In the genomic region with DNA sequence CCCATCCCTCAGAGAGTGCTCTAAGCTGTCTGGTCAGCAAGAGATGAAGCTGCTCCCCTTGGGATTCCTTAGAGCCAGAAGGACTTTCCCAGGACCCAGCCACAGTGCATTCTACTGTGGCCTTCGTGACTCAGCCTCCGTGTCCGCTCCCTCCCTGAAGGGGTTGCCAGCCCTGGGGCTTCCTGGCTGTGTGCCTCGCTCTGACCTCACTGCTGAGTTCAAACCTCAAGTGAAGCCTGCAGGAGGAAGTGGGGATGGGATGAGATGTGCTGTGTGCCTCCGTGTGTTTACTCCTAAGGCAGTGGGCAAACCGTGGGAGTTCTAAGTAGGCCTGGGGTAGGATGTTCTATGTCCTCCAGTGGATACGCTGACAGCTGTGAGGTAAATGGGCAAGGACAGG, we compare ENCODE assay signal across 9 mouse cellular contexts. TPM values are rescaled to one million over a fixed set of nuclear protein-coding genes. Genes with fewer than 3 reads are reported as not detected.
A peak's percentile ranks its signal among the peaks of the same experiment; 100 is the strongest.
DNase-seq lines count a peak whose midpoint lies in the region; ATAC-seq lines count a peak whose summit lies in the region.
"Had no signal": no experiment of that assay in that cellular context is flagged by ENCODE, and none has a peak within 500 bp of the region (broad histone marks: within the 10 kb centered on the region; RNA-seq: fewer than 3 reads in every experiment).

No protein-coding gene starts in this region.

- no peak overlapping the region for H3K4me2 ChIP-seq in hindbrain, embryonic 13.5 days
- no peak overlapping the region for H3K4me2 ChIP-seq in hindbrain, embryonic 11.5 days (replicated peaks; ENCODE audit: low read depth, low read length)
- H3K4me2 ChIP-seq: neural tube, embryonic 12.5 days had no signal

- H3K4me3 ChIP-seq in hindbrain, embryonic 13.5 days = no peak overlapping the region
- H3K4me3 ChIP-seq in hindbrain, embryonic 11.5 days (ENCODE audit: low read depth, low read length) = no peak overlapping the region
- H3K4me3 ChIP-seq: neural tube, embryonic 12.5 days had no signal

- H3K9ac ChIP-seq in hindbrain, embryonic 13.5 days = no peak overlapping the region
- no peak overlapping the region for H3K9ac ChIP-seq in hindbrain, embryonic 11.5 days (ENCODE audit: low read depth, low read length)
- H3K9ac ChIP-seq: neural tube, embryonic 12.5 days had no signal

- no peak for ATAC-seq in hindbrain, embryonic 13.5 days (ENCODE audit: low FRiP score)
- no peak for ATAC-seq in hindbrain, embryonic 11.5 days (ENCODE audit: low FRiP score)
- no peak for ATAC-seq in cerebellum, adult (ENCODE audit: insufficient number of reproducible peaks, low FRiP score, low TSS enrichment)

- DNase-seq in hindbrain, embryonic 11.5 days (ENCODE audit: low spot score) = no peak
- DNase-seq in adipocyte (ENCODE audit: low spot score) = peak; percentile 67
- peak; percentile 38 to 58 for DNase-seq in gastrocnemius, postnatal 4 days (ENCODE audit: low spot score in 2 of 2)
- peak; percentile 66 to 79 for DNase-seq in kidney, postnatal 25 days
- no peak for DNase-seq in thymus, postnatal 0 days (ENCODE audit: low spot score)
- no peak for DNase-seq in right cerebral cortex, postnatal 4 days

- peak overlapping the region; percentile 53; the same call in 1 of the 2 replicates for H3K27ac ChIP-seq in hindbrain, embryonic 13.5 days
- no peak overlapping the region for H3K27ac ChIP-seq in hindbrain, embryonic 11.5 days (ENCODE audit: low read depth, low read length)
- H3K27ac ChIP-seq: neural tube, embryonic 12.5 days had no signal

- peaks cover 64% of the 10 kb centered on the region for H3K4me1 ChIP-seq in hindbrain, embryonic 13.5 days (replicated peaks)
- 0 out of 2 replicates have a peak, but pooled peaks cover 7% of the 10 kb centered on the region for H3K4me1 ChIP-seq in hindbrain, embryonic 11.5 days (replicated peaks; ENCODE audit: control insufficient read depth, insufficient read depth, low read length)

- 70% methylated on average over 7 of the region's 7 CpGs for WGBS in hindbrain, embryonic 13.5 days
- 77% methylated on average over 7 of the region's 7 CpGs for WGBS in hindbrain, embryonic 11.5 days

- peaks cover 23% of the 10 kb centered on the region for H3K36me3 ChIP-seq in hindbrain, embryonic 13.5 days
- no peaks in the 10 kb centered on the region for H3K36me3 ChIP-seq in hindbrain, embryonic 11.5 days (ENCODE audit: control insufficient read depth, insufficient read depth, low read length)

- no peaks in the 10 kb centered on the region for H3K27me3 ChIP-seq in hindbrain, embryonic 13.5 days
- H3K27me3 ChIP-seq in hindbrain, embryonic 11.5 days (ENCODE audit: control insufficient read depth, insufficient read depth, low read length) = no peaks in the 10 kb centered on the region
- H3K27me3 ChIP-seq: neural tube, embryonic 12.5 days had no signal

- H3K9me3 ChIP-seq in hindbrain, embryonic 13.5 days = no peaks in the 10 kb centered on the region
- no peaks in the 10 kb centered on the region for H3K9me3 ChIP-seq in hindbrain, embryonic 11.5 days (ENCODE audit: control insufficient read depth, low read length)
- H3K9me3 ChIP-seq: neural tube, embryonic 12.5 days had no signal

RNA-seq across cellular contexts. Expression of a gene that starts 16.7 kb away (rescaled TPM):
- 4.2 TPM in 2 replicates for polyA plus RNA-seq in hindbrain, embryonic 13.5 days (2015; fragmentation: Nextera tagmentation; extraction: Ambion mirVana)
- polyA plus RNA-seq in hindbrain, embryonic 11.5 days (2014; fragmentation: Nextera tagmentation; extraction: Ambion mirVana) = 7.5 and 8.8 TPM in 2 replicates
- 1 to 10 TPM in 1 of 2 experiments, under 1 TPM in 1; 0.86 to 1.7 TPM for total RNA-seq in gastrocnemius, postnatal 4 days (2021)
- 5.9 and 8.0 TPM in 2 replicates for polyA plus RNA-seq in thymus, postnatal 0 days (2015; fragmentation: Nextera tagmentation; extraction: Ambion mirVana)

RNA-seq across cellular contexts. Expression of a gene that starts 57.5 kb away (rescaled TPM):
- polyA plus RNA-seq in hindbrain, embryonic 13.5 days (2015; fragmentation: Nextera tagmentation; extraction: Ambion mirVana) = 22.5 and 23.8 TPM in 2 replicates
- polyA plus RNA-seq in hindbrain, embryonic 11.5 days (2014; fragmentation: Nextera tagmentation; extraction: Ambion mirVana) = 27.7 and 28.8 TPM in 2 replicates
- total RNA-seq in gastrocnemius, postnatal 4 days (2021) = 10 to 100 TPM; 16.5 to 17.2 TPM
- 16.6 and 17.2 TPM in 2 replicates for polyA plus RNA-seq in thymus, postnatal 0 days (2015; fragmentation: Nextera tagmentation; extraction: Ambion mirVana)

Comparison
In these comparisons a context has a peak if more than half of its experiments do, and no peak if none do; other contexts are left out.
1. DNase-seq: peak in adipocyte (single experiment), gastrocnemius, postnatal 4 days (2 of 2) and kidney, postnatal 25 days (2 of 2); none in hindbrain, embryonic 11.5 days (single experiment), thymus, postnatal 0 days (single experiment) and right cerebral cortex, postnatal 4 days (single experiment).